Mouse (Mus musculus): ENCODE measurements at regions not wholly inside any gene's neighbourhood (a gene's known extent, or its start where the extent isn't known, plus 50 kb on each side); places are given as distances from the start of the nearest gene placed in this dataset.
A peak's percentile ranks its signal among the peaks of the same experiment; 100 is the strongest.

- DNase-seq (ENCODE audit: low read depth, low spot score) = peak; percentile 90
Observed at GRCm38 (mm10) chrX:90426215-90426614, 465.7 kb upstream of the Gm44 start.

GRCm38 (mm10) chrX:90458915-90459314 is 433.0 kb upstream of the Gm44 start:
- DNase-seq (ENCODE audit: low read depth, low spot score) = no peak

Data from ES-CJ7 (cell line).